Mouse (Mus musculus) natural killer cell, adult 2 months (primary cell): ENCODE measurements around the gene Gm6509.
"Not testable (repeated sequence)": the region's sequence is repeated elsewhere in the genome, so short reads cannot be mapped to it uniquely, and the experiment has no call there.

Experiments
- DNase-seq, 2 experiments: peaks; one replicate each; pipeline ENCODE4 v3.0.0; 2022; ENCODE audit warnings: low spot score in 2 of 2

Gene Gm6509

GRCm38 (mm10) chr5:94623679-94624078 lies at the start of gene Gm6509:
Gene Gm6509 (plus strand): TSS chr5:94623979.
- DNase-seq, result not testable (repeated sequence)

- DNase-seq, result not testable (repeated sequence)
Measured at GRCm38 (mm10) chr5:94616242-94616641, 7.5 kb upstream of the Gm6509 start, which contains the start of gene Gm3147. Gene Gm3147 (minus strand): TSS chr5:94616342.

- not testable (repeated sequence) for DNase-seq
Measured at GRCm38 (mm10) chr5:94648082-94648481, 24.3 kb downstream of the Gm6509 start, which contains the start of gene Gm6205. Gene Gm6205 (plus strand): TSS chr5:94648382.
